Mouse (Mus musculus) 3134 (cell line): ENCODE measurements around the gene Zc3hav1l.

Experiments
- DNase-seq: peaks from one replicate; pipeline ENCODE4 v3.0.0-alpha.2; 2011; ENCODE audit warnings: low spot score; ENCODE audit not compliant: insufficient read length; ENCODE audit errors: extremely low read depth

Gene Zc3hav1l

GRCm38 (mm10) chr6:38284422-38284821 lies 14.6 kb downstream of the Zc3hav1l start:
- DNase-seq, result no peak

GRCm38 (mm10) chr6:38264466-38264865 lies 34.6 kb downstream of the Zc3hav1l start:
- DNase-seq, result no peak

GRCm38 (mm10) chr6:38263393-38264159 lies 35.5 kb downstream of the Zc3hav1l start:
- no peak for DNase-seq

- DNase-seq, result no peak
These were observed 37.2 kb downstream of the Zc3hav1l start for GRCm38 (mm10) chr6:38261877-38262276.

- DNase-seq, result no peak
These were observed 41.6 kb downstream of the Zc3hav1l start for GRCm38 (mm10) chr6:38257506-38257905.

- no peak for DNase-seq
These were observed 42.3 kb downstream of the Zc3hav1l start for GRCm38 (mm10) chr6:38256793-38257192.

GRCm38 (mm10) chr6:38255794-38256193 lies 43.3 kb downstream of the Zc3hav1l start:
- DNase-seq, result no peak

- DNase-seq, result peak; percentile 74
These were observed 45.1 kb downstream of the Zc3hav1l start, which contains the start of gene D630045J12Rik for GRCm38 (mm10) chr6:38253736-38254641. Gene D630045J12Rik (minus strand): TSS chr6:38254009.

- no peak for DNase-seq
These were observed 46.0 kb downstream of the Zc3hav1l start for GRCm38 (mm10) chr6:38252766-38253735.

GRCm38 (mm10) chr6:38252139-38252538 lies 46.9 kb downstream of the Zc3hav1l start:
- DNase-seq, result no peak

- DNase-seq, result no peak
These were observed 47.6 kb downstream of the Zc3hav1l start for GRCm38 (mm10) chr6:38251464-38251863.

GRCm38 (mm10) chr6:38247362-38247761 lies 51.7 kb downstream of the Zc3hav1l start:
- no peak for DNase-seq

GRCm38 (mm10) chr6:38244806-38245205 lies 54.3 kb downstream of the Zc3hav1l start:
- DNase-seq, result no peak

- no peak for DNase-seq
These were observed 54.9 kb downstream of the Zc3hav1l start for GRCm38 (mm10) chr6:38244167-38244566.

- no peak for DNase-seq
These were observed 56.2 kb downstream of the Zc3hav1l start for GRCm38 (mm10) chr6:38242833-38243232.

GRCm38 (mm10) chr6:38242295-38242830 lies 56.7 kb downstream of the Zc3hav1l start:
- no peak for DNase-seq

- DNase-seq, result no peak
These were observed 57.6 kb downstream of the Zc3hav1l start for GRCm38 (mm10) chr6:38241508-38241907.

GRCm38 (mm10) chr6:38240618-38241017 lies 58.4 kb downstream of the Zc3hav1l start:
- DNase-seq, result no peak

- no peak for DNase-seq
These were observed 60.7 kb downstream of the Zc3hav1l start for GRCm38 (mm10) chr6:38238382-38238781.
